Mouse (Mus musculus) left cerebral cortex, adult 2 months (tissue): Measurements from ENCODE around the gene Nbea. TPM values are rescaled to one million over a fixed set of nuclear protein-coding genes. Genes with fewer than 3 reads are reported as not detected.

Experiments used
- DNase-seq, 2 experiments: peaks; one replicate each; pipeline ENCODE4 v3.0.0; 2021 to 2022; ENCODE audit warnings: low spot score in 2 of 2, mixed read lengths in 1 of 2; ENCODE audit errors: extremely low spot score in 1 of 2
- H3K27ac ChIP-seq: fragments of 200-600 bp; 2 replicates; pipeline ENCODE4 v1.8.1; 2022
- H3K4me3 ChIP-seq: fragments of 200-600 bp; 2 replicates; pipeline ENCODE4 v1.8.1; 2022
- CTCF ChIP-seq: fragments of 200-600 bp; IDR thresholded peaks from 2 replicates; pipeline ENCODE4 v1.8.1; 2022; ENCODE audit warnings: antibody characterized with exemption, mild to moderate bottlenecking, moderate library complexity
- intact Hi-C: fragments of 180-260 bp; cut with DNase I; formaldehyde crosslinking; loops from one replicate; pipeline ENCODE4 v1.15.1; 2025
- total RNA-seq, 2 experiments: library from RNA; stranded (reverse); gene quantifications; 2 replicates each; pipeline ENCODE4 v1.2.3; 2021

The Nbea gene
- total RNA-seq, 2 experiments from 2014 or later, result 171 to 176 TPM

DNA sequence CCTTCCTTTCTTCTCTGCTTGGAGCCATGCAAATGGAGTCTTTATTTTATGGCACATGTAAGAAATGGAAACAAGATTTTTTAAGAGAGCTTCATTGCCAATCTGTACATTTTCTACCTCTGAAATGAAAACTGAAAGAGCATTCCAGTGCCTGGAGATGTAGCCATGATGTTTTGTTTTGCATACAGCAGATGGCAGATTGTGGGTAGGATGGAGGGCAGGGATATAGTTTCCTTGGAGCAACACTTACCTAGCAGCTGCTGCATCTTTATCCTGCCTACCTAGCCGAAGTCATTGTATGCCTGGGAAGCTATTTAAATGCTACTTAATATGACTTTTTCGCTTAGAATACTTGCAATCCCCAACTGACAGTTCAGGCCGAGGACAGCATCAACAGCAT, 518.8 kb downstream of the Nbea start:
- intact Hi-C loops, result loop anchor here (5.0 kb wide), 1 partner anchor 92 kb away; no protein-coding TSS in a partner anchor
- DNase-seq, result no peak

DNA sequence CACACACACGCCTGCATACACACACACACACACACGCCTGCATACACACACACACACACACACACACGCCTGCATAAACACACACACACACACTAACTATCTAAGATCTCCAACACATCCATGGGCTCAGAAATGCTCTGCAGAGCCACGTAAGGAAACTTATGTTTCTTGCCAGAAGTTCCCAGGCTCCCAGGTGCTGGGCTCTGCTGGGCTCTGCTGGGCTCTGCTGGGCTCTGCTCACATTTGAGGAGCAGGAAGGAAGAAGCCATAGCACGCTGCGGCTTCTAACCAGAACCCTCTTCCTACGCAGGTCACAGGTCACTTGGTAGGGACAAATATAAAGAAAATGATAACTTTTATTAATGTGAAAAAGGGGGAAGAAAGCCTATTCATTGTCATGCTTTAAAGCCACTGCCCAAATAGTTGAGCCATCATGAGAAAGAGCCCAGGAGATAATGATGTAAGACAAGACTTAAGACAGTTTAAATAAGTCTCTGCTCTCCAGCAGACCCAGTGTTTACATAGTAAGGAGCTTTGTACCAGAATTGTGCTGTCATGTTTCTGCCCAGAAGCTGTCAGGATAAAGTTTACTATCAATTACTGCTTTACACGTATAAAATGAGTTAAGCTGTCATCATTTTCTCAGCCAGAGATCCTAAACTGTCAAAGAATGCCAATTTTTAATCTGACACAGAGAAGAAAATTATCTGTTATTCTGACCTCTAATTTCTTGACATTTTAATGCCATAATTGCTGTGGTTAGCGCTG, 521.6 kb downstream of the Nbea start:
- H3K27ac ChIP-seq, result no peak overlapping the region
- no peak for DNase-seq
- intact Hi-C loops, result no loop called here
- no peak overlapping the region for H3K4me3 ChIP-seq
- TF ChIP-seq CTCF, result no peak

More for the DNA sequence above, 518.8 kb downstream of the Nbea start:
- Histone ChIP-seq H3K4me3 (no peak overlapping the region), H3K27ac (peak overlapping the region; percentile 61)
- no peak for TF ChIP-seq CTCF

DNA sequence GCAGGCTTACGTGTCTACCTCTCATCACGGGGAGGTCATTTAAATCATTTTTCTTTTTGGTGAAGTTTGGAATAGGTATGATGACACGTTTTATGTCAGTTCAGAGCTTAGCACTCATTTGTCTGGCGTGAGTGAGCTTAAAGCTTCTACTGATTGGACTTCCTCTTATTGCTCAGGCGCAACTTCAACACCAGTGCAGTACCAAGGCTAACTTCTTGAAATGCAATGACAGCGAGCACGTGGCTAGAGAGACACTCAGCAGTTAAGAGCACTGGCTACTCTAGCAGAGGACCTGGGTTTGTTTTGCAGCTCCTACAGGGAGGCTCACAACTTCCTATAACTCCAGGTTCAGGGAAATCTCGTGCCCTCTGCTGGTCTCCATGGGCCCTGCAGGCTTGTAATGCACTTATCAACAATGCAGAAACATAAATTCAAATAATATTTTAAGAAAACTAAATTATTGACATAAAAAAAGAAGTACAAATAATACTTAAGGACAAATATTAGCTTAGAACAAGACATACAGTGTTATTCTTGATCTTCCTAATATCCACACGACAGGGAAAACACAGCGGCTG, 523.2 kb downstream of the Nbea start:
- no peak overlapping the region for H3K4me3 ChIP-seq
- no peak for DNase-seq
- peak; percentile 43 for TF ChIP-seq CTCF
- H3K27ac ChIP-seq, result no peak overlapping the region
- intact Hi-C loops, result no loop called here

DNA sequence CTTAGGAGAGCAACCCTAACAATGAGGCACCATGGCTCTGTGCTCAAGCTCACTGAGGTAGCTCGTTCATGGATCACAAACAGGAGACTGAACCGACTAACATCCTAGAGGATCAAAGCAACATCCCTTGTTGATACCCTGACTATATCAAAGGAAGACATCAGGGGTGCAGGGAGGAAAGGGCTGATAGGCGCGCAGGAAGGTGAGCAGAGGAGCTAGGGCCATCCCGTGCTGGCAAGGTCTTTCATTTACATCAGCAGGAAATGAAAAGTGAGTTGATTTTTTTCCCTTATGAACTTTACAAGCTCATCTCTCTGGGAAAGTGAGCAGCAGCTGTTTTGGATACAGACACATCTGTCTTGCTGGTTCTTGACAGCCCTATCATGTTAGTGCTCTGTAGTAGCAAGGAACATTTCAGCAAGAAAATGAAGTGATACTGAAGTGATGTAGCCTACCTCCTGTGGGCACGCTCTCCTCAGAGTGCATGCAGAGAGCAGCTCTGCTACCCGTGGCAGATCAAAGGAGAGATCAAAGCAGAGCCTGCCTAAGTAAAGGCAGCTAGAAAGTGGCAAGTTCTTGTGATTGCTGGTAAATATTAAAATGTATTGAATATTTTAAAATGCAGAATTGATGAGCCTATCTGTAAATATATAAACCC, 523.8 kb downstream of the Nbea start:
- H3K27ac ChIP-seq, result no peak overlapping the region
- intact Hi-C loops, result no loop called here
- no peak for DNase-seq
- TF ChIP-seq CTCF, result no peak
- no peak overlapping the region for H3K4me3 ChIP-seq

DNA sequence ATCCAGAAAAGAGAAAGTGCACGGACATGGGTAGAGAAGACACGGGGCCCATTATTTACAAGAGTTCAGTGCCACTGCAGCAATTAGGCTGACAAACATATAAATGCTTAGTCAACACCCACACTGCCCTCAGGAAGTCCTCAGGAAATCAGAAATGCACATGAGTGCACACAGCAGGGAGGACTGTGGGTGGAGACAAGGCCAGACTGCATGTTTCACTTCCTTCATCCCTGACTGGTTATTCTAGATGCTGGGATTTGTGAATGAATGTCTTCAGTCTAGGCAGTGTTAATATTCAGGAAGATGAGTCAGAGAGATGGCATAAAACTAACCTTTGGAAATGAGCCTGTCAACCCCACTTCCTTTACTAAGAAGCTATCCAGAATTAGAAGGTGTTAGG, 531.2 kb downstream of the Nbea start:
- TF ChIP-seq CTCF, result no peak
- DNase-seq, result no peak
- intact Hi-C loops, result no loop called here
- H3K4me3 ChIP-seq, result no peak overlapping the region
- no peak overlapping the region for H3K27ac ChIP-seq

DNA sequence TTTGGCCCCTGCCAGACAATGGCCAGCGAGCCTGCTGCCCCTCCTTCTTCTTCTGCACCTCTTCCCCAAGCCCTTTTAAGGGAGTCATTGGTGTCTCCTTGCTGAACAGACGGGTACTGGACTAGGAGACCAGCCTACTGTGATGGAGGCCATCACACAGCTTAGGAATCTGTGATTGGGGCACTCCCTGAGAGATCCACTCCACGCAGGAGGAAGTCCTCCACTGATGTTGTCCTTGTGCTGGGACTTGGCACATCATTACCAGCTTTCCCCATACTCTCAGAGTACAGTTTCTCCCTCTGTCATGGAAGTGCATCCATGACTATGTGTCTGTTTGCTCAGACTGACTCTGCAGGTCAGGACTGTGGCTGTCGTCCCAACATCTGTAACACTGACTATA, 531.6 kb downstream of the Nbea start:
- no peak overlapping the region for H3K27ac ChIP-seq
- no peak for DNase-seq
- no peak overlapping the region for H3K4me3 ChIP-seq
- intact Hi-C loops, result no loop called here
- no peak for TF ChIP-seq CTCF

DNA sequence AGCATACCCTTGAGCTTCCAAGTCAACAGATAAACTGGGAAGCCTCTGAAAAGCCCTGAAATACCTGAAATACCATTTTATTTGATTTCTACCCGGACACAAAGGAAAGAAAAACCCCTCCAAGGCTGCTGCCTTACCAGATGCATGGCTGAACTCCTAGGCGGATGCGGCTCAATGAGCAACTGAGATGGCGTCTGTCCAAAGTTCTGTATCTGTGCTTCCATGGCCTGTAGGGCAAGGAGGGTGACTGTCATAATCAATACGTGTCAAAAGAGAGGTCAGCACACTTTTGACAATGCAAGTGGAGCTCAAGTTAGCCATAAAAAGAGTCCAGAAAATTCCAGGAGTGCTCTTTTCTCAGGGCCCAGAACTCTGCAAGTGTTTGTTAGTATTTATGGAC, 534.0 kb downstream of the Nbea start:
- H3K27ac ChIP-seq, result no peak overlapping the region

DNA sequence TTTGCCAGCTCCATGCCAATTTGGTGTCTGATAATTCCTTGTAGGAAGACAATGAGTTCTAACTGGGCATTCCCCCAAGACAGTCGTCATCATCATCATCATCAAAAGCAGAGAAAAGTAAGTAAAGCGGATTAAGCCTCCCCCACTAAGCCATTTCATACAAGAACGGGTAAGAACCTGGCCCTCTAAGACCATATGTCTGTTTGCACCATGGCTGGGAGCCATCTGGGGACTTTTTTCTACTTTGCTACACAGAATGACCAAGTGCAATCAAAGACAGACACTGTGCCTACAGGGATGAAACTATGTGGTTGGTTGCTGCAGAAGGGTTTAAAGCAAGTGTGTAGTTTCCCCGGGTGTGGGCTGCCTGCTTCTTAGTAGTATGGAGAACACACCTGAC, 535.2 kb downstream of the Nbea start:
- no peak overlapping the region for H3K27ac ChIP-seq

More for the DNA sequence above, 534.0 kb downstream of the Nbea start:
- TF ChIP-seq CTCF, result no peak
- no peak for DNase-seq
- no peak overlapping the region for H3K4me3 ChIP-seq
- intact Hi-C loops, result no loop called here

DNA sequence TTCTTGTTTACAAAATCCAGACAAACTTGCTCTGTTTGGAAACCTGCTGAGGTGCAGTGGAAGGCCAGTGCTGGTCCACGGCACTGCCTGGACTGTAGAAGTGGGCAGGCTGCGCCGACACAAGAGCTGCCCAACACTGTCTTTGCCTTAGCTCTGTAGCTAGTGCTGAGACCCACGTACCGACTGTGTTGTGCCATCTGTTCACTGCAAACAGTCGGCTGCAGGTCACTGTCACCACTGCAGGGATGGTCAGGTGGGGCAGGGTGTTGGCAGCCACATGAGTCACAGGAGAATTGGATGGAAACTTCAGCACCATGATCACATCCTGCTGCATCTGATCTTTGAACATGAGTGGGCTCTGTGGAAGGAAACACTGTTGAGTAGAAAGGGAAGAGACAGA, 536.3 kb downstream of the Nbea start:
- intact Hi-C loops, result no loop called here
- no peak for DNase-seq
- Histone ChIP-seq H3K4me3 (no peak overlapping the region), H3K27ac (no peak overlapping the region; the same call in 1 of the 2 replicates)
- TF ChIP-seq CTCF, result no peak

More for the DNA sequence above, 535.2 kb downstream of the Nbea start:
- H3K4me3 ChIP-seq, result no peak overlapping the region
- no peak for DNase-seq
- TF ChIP-seq CTCF, result no peak
- intact Hi-C loops, result no loop called here

DNA sequence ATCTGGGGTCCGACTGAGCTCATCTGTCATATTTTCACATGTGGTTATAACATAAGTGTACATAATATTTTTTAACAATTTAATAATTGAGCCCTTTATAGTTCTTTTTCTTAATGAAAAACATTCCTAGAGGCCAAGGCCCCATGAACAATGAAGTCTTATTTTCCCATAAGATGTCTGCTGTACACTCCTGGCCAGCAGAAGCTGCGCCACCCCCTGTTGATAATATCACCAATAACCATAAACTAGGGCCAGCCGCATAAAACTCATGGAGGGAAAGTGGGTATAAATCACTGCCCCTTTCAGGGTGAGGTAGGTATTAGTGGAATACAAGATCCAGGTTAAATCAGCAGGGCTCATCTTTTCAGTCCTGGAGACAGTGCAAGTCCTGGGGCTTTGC, 537.1 kb downstream of the Nbea start:
- intact Hi-C loops, result no loop called here
- no peak for DNase-seq
- no peak for TF ChIP-seq CTCF
- no peak overlapping the region for H3K4me3 ChIP-seq
- no peak overlapping the region; the same call in 1 of the 2 replicates for H3K27ac ChIP-seq

DNA sequence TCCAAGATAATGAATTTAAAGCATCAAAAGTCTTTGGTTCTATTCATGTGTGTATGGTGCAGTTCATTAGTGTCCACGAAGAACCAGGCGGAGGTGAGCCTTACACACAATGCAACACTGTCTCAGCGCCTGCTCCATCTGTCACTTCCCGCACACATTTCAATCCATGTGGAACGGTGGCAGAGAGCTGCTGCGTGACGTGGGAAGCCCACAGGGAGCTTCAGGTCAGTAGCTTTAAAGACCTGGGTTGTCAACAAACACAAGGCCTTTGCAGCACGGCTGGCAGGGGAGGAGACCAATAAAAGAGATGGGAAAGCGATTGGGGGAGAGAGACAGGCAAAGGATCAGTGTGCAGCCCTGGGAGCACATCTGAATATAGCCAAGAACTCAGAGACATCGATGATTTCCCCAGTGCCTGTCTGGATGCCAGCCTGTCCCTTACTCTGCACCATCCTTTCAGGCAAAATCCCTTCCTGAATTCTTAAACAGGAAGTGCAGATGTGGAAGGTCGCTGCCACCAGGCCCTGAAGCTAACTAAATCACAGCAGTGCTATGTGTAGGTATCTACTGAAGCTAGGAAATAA, 539.4 kb downstream of the Nbea start:
- no peak overlapping the region for H3K4me3 ChIP-seq
- H3K27ac ChIP-seq, result no peak overlapping the region; the same call in 1 of the 2 replicates
- intact Hi-C loops, result no loop called here
- no peak for DNase-seq
- TF ChIP-seq CTCF, result no peak

DNA sequence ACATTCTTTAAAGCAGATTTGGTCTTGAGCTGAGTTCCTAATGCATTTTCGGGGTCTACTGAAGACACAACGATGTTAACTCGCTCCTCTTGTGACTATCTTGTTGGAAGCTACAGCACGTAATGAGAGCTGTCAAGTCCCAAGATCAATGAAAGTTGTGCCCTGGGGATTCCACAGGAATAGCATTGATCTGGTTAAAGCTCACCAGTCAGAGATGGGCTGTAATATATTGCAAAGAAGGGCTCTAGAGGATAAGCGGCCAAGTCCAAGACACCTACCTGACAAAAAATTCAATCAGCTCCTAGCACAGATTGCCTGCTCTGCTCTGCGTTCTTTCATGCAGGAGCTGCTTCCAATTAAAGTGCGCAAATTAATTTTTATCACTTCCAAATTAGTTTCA, 545.8 kb downstream of the Nbea start:
- DNase-seq, result no peak
- H3K27ac ChIP-seq, result no peak overlapping the region
- intact Hi-C loops, result no loop called here
- no peak overlapping the region for H3K4me3 ChIP-seq
- TF ChIP-seq CTCF, result no peak
